Mouse (Mus musculus) limb, embryonic 14.5 days (tissue): ENCODE measurements around the gene Hnrnpa1. TPM values are rescaled to one million over a fixed set of nuclear protein-coding genes. Genes with fewer than 3 reads are reported as not detected.
A peak's percentile ranks its signal among the peaks of the same experiment; 100 is the strongest.

Experiments used
- ATAC-seq: fragments of 200-750 bp; cut with Nextera tagmentation; 2 replicates; pipeline ENCODE4 v1.8.0; 2017; ENCODE audit warnings: low read depth, moderate number of reproducible peaks, moderate TSS enrichment; ENCODE audit not compliant: low FRiP score
- DNase-seq: peaks from one replicate; pipeline ENCODE4 v3.0.0-alpha.2; 2015; ENCODE audit warnings: low spot score
- H3K27ac ChIP-seq: fragments of 300-500 bp; sonication (generic); replicated peaks from 2 replicates; pipeline ENCODE4 v1.5.1; 2014; ENCODE audit warnings: low read depth, mild to moderate bottlenecking, low read length, moderate library complexity, mixed read lengths
- H3K27me3 ChIP-seq: fragments of 300-500 bp; sonication (generic); 2 replicates; pipeline ENCODE4 v1.6.1; 2014; ENCODE audit warnings: low read length, mixed read lengths; ENCODE audit not compliant: control insufficient read depth, insufficient read depth
- H3K36me3 ChIP-seq: fragments of 300-500 bp; sonication (generic); 2 replicates; pipeline ENCODE4 v1.6.1; 2014; ENCODE audit warnings: mild to moderate bottlenecking, low read length, moderate library complexity, mixed read lengths; ENCODE audit not compliant: control insufficient read depth, insufficient read depth
- H3K4me1 ChIP-seq: fragments of 300-500 bp; sonication (generic); 2 replicates; pipeline ENCODE4 v1.6.1; 2014; ENCODE audit warnings: antibody characterized with exemption, low read length, mixed read lengths; ENCODE audit not compliant: control insufficient read depth, insufficient read depth
- H3K4me2 ChIP-seq: fragments of 300-500 bp; sonication (generic); replicated peaks from 2 replicates; pipeline ENCODE4 v1.6.1; 2014; ENCODE audit warnings: low read depth, mild to moderate bottlenecking, low read length, moderate library complexity; ENCODE audit not compliant: severe bottlenecking
- H3K4me3 ChIP-seq: fragments of 300-500 bp; sonication (generic); replicated peaks from 2 replicates; pipeline ENCODE4 v1.5.1; 2014; ENCODE audit warnings: low read length
- H3K9ac ChIP-seq: fragments of 300-500 bp; sonication (generic); 2 replicates; pipeline ENCODE4 v1.6.1; 2014; ENCODE audit warnings: mild to moderate bottlenecking, low read depth, low read length, moderate library complexity; ENCODE audit not compliant: severe bottlenecking
- H3K9me3 ChIP-seq: fragments of 300-500 bp; sonication (generic); 2 replicates; pipeline ENCODE4 v1.6.1; 2016; ENCODE audit warnings: low read length; ENCODE audit not compliant: control insufficient read depth
- POLR2A ChIP-seq: fragments of 200-500 bp; IDR thresholded peaks from 2 replicates; pipeline ENCODE4 v1.8.0; 2012; ENCODE audit warnings: inconsistent platforms, mild to moderate bottlenecking, moderate library complexity, borderline replicate concordance; ENCODE audit not compliant: insufficient read depth, insufficient read length; ENCODE audit errors: extremely low read depth
- WGBS: fragments of 180-500 bp; shearing (Covaris S2); extraction: QIAGEN DNeasy Blood & Tissue Kit; methylation state at CpG from one replicate; pipeline ENCODE4 v1.1.7; 2014; 5-methylcytosine and 5-hydroxymethylcytosine counted together
- polyA plus RNA-seq, 2 experiments: library from polyadenylated mRNA; depleted of rRNA in 1 of 2; stranded (reverse) in 1 of 2; unstranded in 1 of 2; fragments of >200 nt; fragmentation: Nextera tagmentation in 1 of 2; extraction: Ambion mirVana in 1 of 2; gene quantifications; 2 replicates each; pipeline versions ENCODE4 v1.2.1 to v1.2.3; 2012 to 2014

The Hnrnpa1 gene
- polyA plus RNA-seq, 2 experiments = 704 to 1,175 TPM

- no peak for TF ChIP-seq POLR2A
- whole genome bisulfite sequencing = 88% methylated on average over 6 of the region's 6 CpGs
- DNase-seq = no peak
- H3K27ac ChIP-seq = no peak overlapping the region
- no peak overlapping the region for H3K9ac ChIP-seq
- H3K4me3 ChIP-seq = no peak overlapping the region
- H3K4me1 ChIP-seq = peaks cover 8% of the 10 kb centered on the region
- H3K36me3 ChIP-seq = no peaks in the 10 kb centered on the region
- no peak for ATAC-seq
- no peak overlapping the region for H3K4me2 ChIP-seq
- H3K9me3 ChIP-seq = no peaks in the 10 kb centered on the region
- no peaks in the 10 kb centered on the region for H3K27me3 ChIP-seq
Measured at GRCm38 (mm10) chr15:103256210-103256986, 16.2 kb downstream of the Hnrnpa1 start.

GRCm38 (mm10) chr15:103257790-103258728 lies 17.8 kb downstream of the Hnrnpa1 start, which contains the start of gene Nfe2:
Nfe2 (minus strand) TSS chr15:103258403.
- Histone ChIP-seq H3K27ac (no peak within 1 kb of the TSS), H3K4me2 (peak within 1 kb of the TSS; percentile 21; the same call in 1 of the 2 replicates), H3K27me3 (no peaks in the 10 kb centered on the region), H3K36me3 (no peaks in the 10 kb centered on the region), H3K9ac (0 out of 2 replicates have a peak within 1 kb of the TSS, but pooled peaks have one; percentile 25), H3K4me3 (no peak within 1 kb of the TSS), H3K4me1 (peaks cover 8% of the 10 kb centered on the region), H3K9me3 (no peaks in the 10 kb centered on the region)
- WGBS = 14% methylated on average over 15 of the region's 15 CpGs
- ATAC-seq (no peak), DNase-seq (no peak)
- no peak for TF ChIP-seq POLR2A

- peaks cover 8% of the 10 kb centered on the region for H3K4me1 ChIP-seq
- WGBS = 82% methylated on average over 5 of the region's 5 CpGs
- H3K4me2 ChIP-seq = no peak overlapping the region
- no peak overlapping the region for H3K4me3 ChIP-seq
- TF ChIP-seq POLR2A = no peak
- H3K27me3 ChIP-seq = no peaks in the 10 kb centered on the region
- H3K9ac ChIP-seq = no peak overlapping the region
- no peaks in the 10 kb centered on the region for H3K36me3 ChIP-seq
- ATAC-seq = no peak
- H3K9me3 ChIP-seq = no peaks in the 10 kb centered on the region
- no peak for DNase-seq
- H3K27ac ChIP-seq = no peak overlapping the region
Measured at GRCm38 (mm10) chr15:103259162-103259561, 18.9 kb downstream of the Hnrnpa1 start.

GRCm38 (mm10) chr15:103259989-103260388 lies 19.8 kb downstream of the Hnrnpa1 start:
- H3K27ac ChIP-seq = no peak overlapping the region
- DNase-seq (no peak), ATAC-seq (no peak)
- H3K27me3 ChIP-seq = no peaks in the 10 kb centered on the region
- no peak for TF ChIP-seq POLR2A
- no peak overlapping the region for H3K4me3 ChIP-seq
- no peak overlapping the region for H3K4me2 ChIP-seq
- H3K4me1 ChIP-seq = peaks cover 2% of the 10 kb centered on the region
- H3K36me3 ChIP-seq = no peaks in the 10 kb centered on the region
- 53% methylated on average over 1 of the region's 1 CpGs for WGBS
- no peaks in the 10 kb centered on the region for H3K9me3 ChIP-seq
- no peak overlapping the region for H3K9ac ChIP-seq

GRCm38 (mm10) chr15:103264794-103265193 lies 24.6 kb downstream of the Hnrnpa1 start:
- 81% methylated on average over 2 of the region's 2 CpGs for WGBS
- H3K9me3 ChIP-seq = no peaks in the 10 kb centered on the region
- no peaks in the 10 kb centered on the region for H3K27me3 ChIP-seq
- H3K4me2 ChIP-seq = no peak overlapping the region
- H3K4me3 ChIP-seq = no peak overlapping the region
- no peak overlapping the region for H3K27ac ChIP-seq
- DNase-seq (no peak), ATAC-seq (no peak)
- no peak for TF ChIP-seq POLR2A
- H3K4me1 ChIP-seq = no peaks in the 10 kb centered on the region
- no peak overlapping the region for H3K9ac ChIP-seq
- no peaks in the 10 kb centered on the region for H3K36me3 ChIP-seq
